Mouse (Mus musculus) heart, postnatal 14 days (tissue): Measurements from ENCODE around the gene Nudt14. TPM values are rescaled to one million over a fixed set of nuclear protein-coding genes. Genes with fewer than 3 reads are reported as not detected.

Source experiments
- DNase-seq, 2 experiments: peaks; one replicate each; pipeline ENCODE4 v3.0.0; 2021 to 2022
- intact Hi-C: fragments of 180-260 bp; cut with DNase I; formaldehyde crosslinking; loops from one replicate; pipeline ENCODE4 v1.15.1; 2025
- total RNA-seq, 2 experiments: library from RNA; stranded (reverse); gene quantifications; 2 replicates each; pipeline ENCODE4 v1.2.3; 2021

Gene Nudt14
- total RNA-seq, 2 experiments from 2014 or later = 8.3 to 8.6 TPM

GRCm38 (mm10) chr12:112951150-112951842 is 9.4 kb upstream of the Nudt14 start:
- intact Hi-C loops = no loop called here

GRCm38 (mm10) chr12:112950761-112951129 is 8.8 kb upstream of the Nudt14 start:
- intact Hi-C loops = no loop called here
- DNase-seq = no peak

More at GRCm38 (mm10) chr12:112951150-112951842, 9.4 kb upstream of the Nudt14 start:
- DNase-seq = no peak

GRCm38 (mm10) chr12:112950040-112950760 is 8.3 kb upstream of the Nudt14 start:
- intact Hi-C loops = no loop called here
- DNase-seq = peak; percentile 87 to 88

- intact Hi-C loops = no loop called here
- DNase-seq = no peak
Measured at GRCm38 (mm10) chr12:112947307-112947706, 5.4 kb upstream of the Nudt14 start.

GRCm38 (mm10) chr12:112943669-112944068 is 1.7 kb upstream of the Nudt14 start:
- no peak for DNase-seq
- intact Hi-C loops = no loop called here

GRCm38 (mm10) chr12:112941156-112941775 is 658 bp downstream of the Nudt14 start:
- peak in 1 of 2 experiments; percentile 33 for DNase-seq
- intact Hi-C loops = no loop called here

- DNase-seq = no peak
- intact Hi-C loops = no loop called here
Measured at GRCm38 (mm10) chr12:112940710-112941109, 1.2 kb downstream of the Nudt14 start.

- intact Hi-C loops = no loop called here
- DNase-seq = no peak
Measured at GRCm38 (mm10) chr12:112940238-112940637, 1.7 kb downstream of the Nudt14 start.

GRCm38 (mm10) chr12:112938873-112939565 is 2.9 kb downstream of the Nudt14 start:
- no peak for DNase-seq
- intact Hi-C loops = no loop called here

- no peak for DNase-seq
- intact Hi-C loops = no loop called here
Measured at GRCm38 (mm10) chr12:112938366-112938765, 3.6 kb downstream of the Nudt14 start.

GRCm38 (mm10) chr12:112937906-112938305 is 4.0 kb downstream of the Nudt14 start:
- DNase-seq = no peak
- intact Hi-C loops = no loop called here

GRCm38 (mm10) chr12:112932647-112933046 is 9.3 kb downstream of the Nudt14 start:
- intact Hi-C loops = no loop called here
- DNase-seq = no peak

GRCm38 (mm10) chr12:112929562-112930352 is 12.2 kb downstream of the Nudt14 start, which contains the start of gene Jag2:
TSS of gene Jag2 (minus strand) at chr12:112929776.
- DNase-seq = peak; percentile 72 to 77
- intact Hi-C loops = loop anchor here (2.0 kb wide), 1 partner anchor 53 kb away; no protein-coding TSS in a partner anchor

- intact Hi-C loops = no loop called here
- peak; percentile 38 to 46 for DNase-seq
Measured at GRCm38 (mm10) chr12:112928401-112929241, 13.3 kb downstream of the Nudt14 start.

- intact Hi-C loops = no loop called here
Measured at GRCm38 (mm10) chr12:112927265-112927664, 14.7 kb downstream of the Nudt14 start.

GRCm38 (mm10) chr12:112925950-112926349 is 16.0 kb downstream of the Nudt14 start:
- DNase-seq = no peak
- intact Hi-C loops = no loop called here

More at GRCm38 (mm10) chr12:112927265-112927664, 14.7 kb downstream of the Nudt14 start:
- no peak for DNase-seq

- intact Hi-C loops = no loop called here
- no peak for DNase-seq
Measured at GRCm38 (mm10) chr12:112922541-112922940, 19.4 kb downstream of the Nudt14 start.

GRCm38 (mm10) chr12:112921518-112921917 is 20.4 kb downstream of the Nudt14 start:
- intact Hi-C loops = no loop called here
- DNase-seq = no peak

- peak in 1 of 2 experiments; percentile 48 for DNase-seq
- intact Hi-C loops = no loop called here
Measured at GRCm38 (mm10) chr12:112917906-112918305, 24.0 kb downstream of the Nudt14 start.
